Mouse (Mus musculus) neural tube, embryonic 12.5 days (tissue): ENCODE measurements at regions not wholly inside any gene's neighbourhood (a gene's known extent, or its start where the extent isn't known, plus 50 kb on each side); places are given as distances from the start of the nearest gene placed in this dataset.
"Not testable (repeated sequence)": the region's sequence is repeated elsewhere in the genome, so short reads cannot be mapped to it uniquely, and the experiment has no call there.

Experiments used
- ATAC-seq: fragments of 200-750 bp; cut with Nextera tagmentation; 2 replicates; pipeline ENCODE4 v1.8.0; 2017; ENCODE audit warnings: low read depth, mild to moderate bottlenecking, moderate TSS enrichment, moderate library complexity; ENCODE audit not compliant: low FRiP score
- H3K27ac ChIP-seq: fragments of 300-500 bp; sonication (generic); 2 replicates; pipeline ENCODE4 v1.5.1; 2016
- H3K27me3 ChIP-seq: fragments of 300-500 bp; sonication (generic); replicated peaks from 2 replicates; pipeline ENCODE4 v1.6.1; 2016; ENCODE audit warnings: mild to moderate bottlenecking
- H3K36me3 ChIP-seq: fragments of 300-500 bp; sonication (generic); 2 replicates; pipeline ENCODE4 v1.6.1; 2016; ENCODE audit warnings: mild to moderate bottlenecking
- H3K4me1 ChIP-seq: fragments of 300-500 bp; sonication (generic); 2 replicates; pipeline ENCODE4 v1.6.1; 2016
- H3K4me2 ChIP-seq: fragments of 300-500 bp; sonication (generic); replicated peaks from 2 replicates; pipeline ENCODE4 v1.6.1; 2016; ENCODE audit warnings: mild to moderate bottlenecking
- H3K4me3 ChIP-seq: fragments of 300-500 bp; sonication (generic); 2 replicates; pipeline ENCODE4 v1.5.1; 2016
- H3K9ac ChIP-seq: fragments of 300-500 bp; sonication (generic); 2 replicates; pipeline ENCODE4 v1.6.1; 2016; ENCODE audit warnings: mild to moderate bottlenecking
- H3K9me3 ChIP-seq: fragments of 300-500 bp; sonication (generic); 2 replicates; pipeline ENCODE4 v1.6.1; 2016; ENCODE audit warnings: mild to moderate bottlenecking
- WGBS: fragments of 180-500 bp; shearing (Covaris S2); methylation state at CpG from one replicate; pipeline ENCODE4 v1.1.7; 2016; 5-methylcytosine and 5-hydroxymethylcytosine counted together

- Histone ChIP-seq H3K9ac (no peak overlapping the region), H3K36me3 (no peaks in the 10 kb centered on the region), H3K4me2 (no peak overlapping the region), H3K9me3 (no peaks in the 10 kb centered on the region), H3K27me3 (no peaks in the 10 kb centered on the region), H3K4me1 (no peaks in the 10 kb centered on the region), H3K27ac (no peak overlapping the region), H3K4me3 (no peak overlapping the region)
- 88% methylated on average over 2 of the region's 2 CpGs for WGBS
- no peak for ATAC-seq
Observed at GRCm38 (mm10) chr10:10116442-10116841, 215.6 kb upstream of the Stxbp5 start.

GRCm38 (mm10) chr10:10113256-10113655 lies 212.4 kb upstream of the Stxbp5 start:
- Histone ChIP-seq H3K27ac (no peak overlapping the region), H3K4me3 (no peak overlapping the region), H3K9ac (no peak overlapping the region), H3K9me3 (no peaks in the 10 kb centered on the region), H3K4me1 (no peaks in the 10 kb centered on the region), H3K36me3 (no peaks in the 10 kb centered on the region), H3K4me2 (no peak overlapping the region), H3K27me3 (no peaks in the 10 kb centered on the region)
- ATAC-seq, result no peak

GRCm38 (mm10) chr10:10111055-10111454 lies 210.2 kb upstream of the Stxbp5 start:
- WGBS, result 89% methylated on average over 4 of the region's 4 CpGs
- H3K36me3 ChIP-seq, result no peaks in the 10 kb centered on the region
- no peak overlapping the region for H3K4me2 ChIP-seq
- no peak overlapping the region for H3K27ac ChIP-seq
- H3K9ac ChIP-seq, result no peak overlapping the region
- H3K4me1 ChIP-seq, result no peaks in the 10 kb centered on the region
- ATAC-seq, result no peak
- H3K4me3 ChIP-seq, result no peak overlapping the region
- no peaks in the 10 kb centered on the region for H3K27me3 ChIP-seq
- no peaks in the 10 kb centered on the region for H3K9me3 ChIP-seq

GRCm38 (mm10) chr10:10109867-10110266 lies 209.0 kb upstream of the Stxbp5 start:
- WGBS, result 70% methylated on average over 8 of the region's 8 CpGs
- H3K27me3 ChIP-seq, result no peaks in the 10 kb centered on the region
- no peak overlapping the region for H3K27ac ChIP-seq
- H3K4me1 ChIP-seq, result no peaks in the 10 kb centered on the region
- no peak overlapping the region for H3K4me3 ChIP-seq
- ATAC-seq, result no peak
- H3K9ac ChIP-seq, result no peak overlapping the region
- H3K9me3 ChIP-seq, result no peaks in the 10 kb centered on the region
- H3K4me2 ChIP-seq, result no peak overlapping the region
- no peaks in the 10 kb centered on the region for H3K36me3 ChIP-seq

GRCm38 (mm10) chr10:10107123-10107525 lies 206.2 kb upstream of the Stxbp5 start:
- peak; percentile 29; the same call in 1 of the 2 replicates for ATAC-seq
- Histone ChIP-seq H3K27me3 (no peaks in the 10 kb centered on the region), H3K27ac (no peak overlapping the region), H3K9ac (no peak overlapping the region), H3K4me2 (no peak overlapping the region), H3K4me3 (no peak overlapping the region), H3K9me3 (no peaks in the 10 kb centered on the region), H3K4me1 (no peaks in the 10 kb centered on the region), H3K36me3 (no peaks in the 10 kb centered on the region)
- WGBS, result 54% methylated on average over 3 of the region's 3 CpGs

GRCm38 (mm10) chr10:10106646-10107045 lies 205.8 kb upstream of the Stxbp5 start:
- Histone ChIP-seq H3K4me3 (no peak overlapping the region), H3K27me3 (no peaks in the 10 kb centered on the region), H3K4me2 (no peak overlapping the region), H3K9me3 (no peaks in the 10 kb centered on the region), H3K27ac (no peak overlapping the region), H3K36me3 (no peaks in the 10 kb centered on the region), H3K9ac (no peak overlapping the region), H3K4me1 (no peaks in the 10 kb centered on the region)
- 88% methylated on average over 1 of the region's 1 CpGs for WGBS
- ATAC-seq, result no peak

- H3K9me3 ChIP-seq, result no peaks in the 10 kb centered on the region
- WGBS, result 81% methylated on average over 2 of the region's 2 CpGs
- H3K4me2 ChIP-seq, result no peak overlapping the region
- H3K9ac ChIP-seq, result no peak overlapping the region
- H3K27ac ChIP-seq, result no peak overlapping the region
- H3K4me1 ChIP-seq, result no peaks in the 10 kb centered on the region
- ATAC-seq, result no peak
- H3K36me3 ChIP-seq, result no peaks in the 10 kb centered on the region
- H3K4me3 ChIP-seq, result no peak overlapping the region
- H3K27me3 ChIP-seq, result no peaks in the 10 kb centered on the region
Observed at GRCm38 (mm10) chr10:10101641-10102040, 200.8 kb upstream of the Stxbp5 start.

- Histone ChIP-seq H3K36me3 (no peaks in the 10 kb centered on the region), H3K27me3 (no peaks in the 10 kb centered on the region), H3K9me3 (no peaks in the 10 kb centered on the region), H3K4me3 (no peak overlapping the region), H3K9ac (no peak overlapping the region), H3K27ac (no peak overlapping the region), H3K4me2 (no peak overlapping the region), H3K4me1 (no peaks in the 10 kb centered on the region)
- 78% methylated on average over 1 of the region's 1 CpGs for WGBS
- ATAC-seq, result no peak
Observed at GRCm38 (mm10) chr10:10098521-10098920, 197.6 kb upstream of the Stxbp5 start.

- 86% methylated on average over 1 of the region's 1 CpGs for WGBS
- no peaks in the 10 kb centered on the region for H3K36me3 ChIP-seq
- no peak for ATAC-seq
- H3K4me1 ChIP-seq, result no peaks in the 10 kb centered on the region
- no peak overlapping the region for H3K4me2 ChIP-seq
- no peaks in the 10 kb centered on the region for H3K27me3 ChIP-seq
- no peak overlapping the region for H3K9ac ChIP-seq
- no peak overlapping the region for H3K27ac ChIP-seq
- no peak overlapping the region for H3K4me3 ChIP-seq
- H3K9me3 ChIP-seq, result no peaks in the 10 kb centered on the region
Observed at GRCm38 (mm10) chr10:10094113-10094512, 193.2 kb upstream of the Stxbp5 start.

GRCm38 (mm10) chr10:10093713-10094112 lies 192.8 kb upstream of the Stxbp5 start:
- Histone ChIP-seq H3K4me3 (no peak overlapping the region), H3K36me3 (no peaks in the 10 kb centered on the region), H3K9ac (no peak overlapping the region), H3K27ac (no peak overlapping the region), H3K9me3 (no peaks in the 10 kb centered on the region), H3K4me2 (no peak overlapping the region), H3K27me3 (no peaks in the 10 kb centered on the region), H3K4me1 (no peaks in the 10 kb centered on the region)
- WGBS, result 83% methylated on average over 2 of the region's 2 CpGs
- no peak for ATAC-seq

GRCm38 (mm10) chr10:10085934-10086333 lies 185.1 kb upstream of the Stxbp5 start:
- Histone ChIP-seq H3K4me2 (no peak overlapping the region), H3K4me1 (no peaks in the 10 kb centered on the region), H3K36me3 (no peaks in the 10 kb centered on the region), H3K9ac (no peak overlapping the region), H3K27me3 (no peaks in the 10 kb centered on the region), H3K4me3 (no peak overlapping the region), H3K9me3 (no peaks in the 10 kb centered on the region), H3K27ac (no peak overlapping the region)
- ATAC-seq, result no peak
- 90% methylated on average over 4 of the region's 4 CpGs for WGBS

- Histone ChIP-seq H3K27me3 (no peaks in the 10 kb centered on the region), H3K4me3 (no peak overlapping the region), H3K9ac (no peak overlapping the region), H3K27ac (no peak overlapping the region), H3K4me1 (no peaks in the 10 kb centered on the region), H3K4me2 (no peak overlapping the region), H3K9me3 (no peaks in the 10 kb centered on the region), H3K36me3 (no peaks in the 10 kb centered on the region)
- ATAC-seq, result no peak
Observed at GRCm38 (mm10) chr10:10070146-10070545, 169.3 kb upstream of the Stxbp5 start.

GRCm38 (mm10) chr10:10069704-10070103 lies 168.8 kb upstream of the Stxbp5 start:
- not testable (repeated sequence) for H3K36me3 ChIP-seq, H3K9ac ChIP-seq, H3K4me3 ChIP-seq, ATAC-seq, H3K27ac ChIP-seq, H3K4me1 ChIP-seq, H3K27me3 ChIP-seq, H3K4me2 ChIP-seq, H3K9me3 ChIP-seq

- ATAC-seq, result no peak
- 81% methylated on average over 1 of the region's 1 CpGs for WGBS
- Histone ChIP-seq H3K4me2 (no peak overlapping the region), H3K4me3 (no peak overlapping the region), H3K27me3 (no peaks in the 10 kb centered on the region), H3K9ac (no peak overlapping the region), H3K9me3 (no peaks in the 10 kb centered on the region), H3K36me3 (no peaks in the 10 kb centered on the region), H3K4me1 (no peaks in the 10 kb centered on the region), H3K27ac (no peak overlapping the region)
Observed at GRCm38 (mm10) chr10:10046753-10047152, 145.9 kb upstream of the Stxbp5 start.
